Mouse (Mus musculus) stomach, postnatal 0 days (tissue): ENCODE data around the gene Six4.

ENCODE experiments used
- CTCF ChIP-seq: IDR thresholded peaks from 2 replicates; pipeline ENCODE4 v1.5.1; 2016; ENCODE audit warnings: antibody characterized with exemption, low read depth, mild to moderate bottlenecking, moderate library complexity
- EP300 ChIP-seq: optimal IDR thresholded peaks from 2 replicates; pipeline ENCODE3; 2016; ENCODE audit warnings: antibody characterized with exemption

- no peak for TF ChIP-seq CTCF
- no peak for TF ChIP-seq EP300
Observed at GRCm38 (mm10) chr12:73083773-73084172, 29.5 kb downstream of the Six4 start.
